In the genomic region with DNA sequence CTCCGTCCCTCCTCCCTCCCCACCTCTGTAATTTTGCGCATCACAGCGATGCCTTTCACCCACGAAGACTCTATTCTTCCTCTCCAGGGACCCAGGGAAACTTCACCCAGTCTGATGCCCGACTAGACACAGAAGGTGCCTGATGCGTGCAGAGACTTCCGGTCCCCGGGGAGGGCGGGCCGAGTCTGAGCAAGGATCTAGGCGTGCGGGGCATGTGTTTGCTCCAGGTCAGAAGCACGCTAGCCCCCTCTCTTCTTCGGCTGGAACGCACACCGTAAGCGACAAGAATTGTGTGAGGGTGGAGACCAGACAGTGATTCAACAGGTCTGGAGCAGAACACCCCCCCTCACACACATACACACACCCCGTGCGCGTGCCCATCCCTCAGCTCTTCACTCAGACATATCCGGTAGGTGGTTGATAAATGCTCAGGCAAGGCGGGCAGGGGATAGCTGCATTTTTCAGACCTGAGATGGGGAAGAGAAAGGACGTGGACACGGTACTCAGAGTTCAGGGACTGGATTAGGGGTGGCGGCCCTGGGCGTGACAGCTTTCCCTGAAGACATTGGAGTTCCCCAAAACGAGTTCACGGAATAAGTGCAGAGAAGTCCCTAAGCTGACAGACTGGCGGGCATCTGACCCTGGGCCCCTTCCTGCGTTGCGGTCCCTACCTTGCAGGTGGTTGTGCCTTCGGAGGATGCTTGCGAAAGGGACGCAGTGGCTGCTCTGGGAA, we compare ENCODE assay signal across 8 mouse cellular contexts. TPM values are rescaled to one million over a fixed set of nuclear protein-coding genes. Genes with fewer than 3 reads are reported as not detected.
A peak's percentile ranks its signal among the peaks of the same experiment; 100 is the strongest.
DNase-seq lines count a peak whose midpoint lies in the region; ATAC-seq and TF ChIP-seq lines count a peak whose summit lies in the region.

No protein-coding gene starts in this region.

- H3K4me3 ChIP-seq in layer of hippocampus, adult 2 months = peak overlapping the region; percentile 47
- H3K4me3 ChIP-seq in embryonic facial prominence, embryonic 11.5 days (ENCODE audit: low read depth, low read length) = peak overlapping the region; percentile 37
- peak overlapping the region; percentile 52 for H3K4me3 ChIP-seq in lung, embryonic 15.5 days
- peak overlapping the region; percentile 78 for H3K4me3 ChIP-seq in small intestine, adult 2 months (ENCODE audit: low read depth, low read length)

- no peak for TF ChIP-seq CTCF in layer of hippocampus, adult 2 months (conservative IDR thresholded peaks at IDR 0.05)
- TF ChIP-seq CTCF in small intestine, adult 2 months (IDR thresholded peaks at IDR 0.05; ENCODE audit: extremely low read depth, insufficient read length, insufficient replicate concordance, low read depth, low read length) = 0 out of 2 replicates have a peak, but pooled peaks have one; percentile 3

- H3K27ac ChIP-seq in layer of hippocampus, adult 2 months = peak overlapping the region; percentile 23; the same call in 1 of the 2 replicates
- H3K27ac ChIP-seq in embryonic facial prominence, embryonic 11.5 days (replicated peaks; ENCODE audit: low read depth, low read length) = no peak overlapping the region
- peak overlapping the region; percentile 70 for H3K27ac ChIP-seq in lung, embryonic 15.5 days
- H3K27ac ChIP-seq in small intestine, adult 2 months (ENCODE audit: insufficient read depth, low read depth, low read length) = peak overlapping the region; percentile 98

- TF ChIP-seq POLR2A in small intestine, adult 2 months (IDR thresholded peaks at IDR 0.05; ENCODE audit: low read depth, low read length) = no peak

- H3K9ac ChIP-seq in embryonic facial prominence, embryonic 11.5 days (replicated peaks; ENCODE audit: low read length) = peak overlapping the region; percentile 32
- H3K9ac ChIP-seq in lung, embryonic 15.5 days = peak overlapping the region; percentile 61

- H3K27me3 ChIP-seq in embryonic facial prominence, embryonic 11.5 days (ENCODE audit: control insufficient read depth, insufficient read depth, low read length) = no peaks in the 10 kb centered on the region
- no peaks in the 10 kb centered on the region for H3K27me3 ChIP-seq in lung, embryonic 15.5 days
- H3K27me3 ChIP-seq in small intestine, adult 2 months (ENCODE audit: control insufficient read depth, insufficient read depth, low read length) = no peaks in the 10 kb centered on the region

- 2% methylated on average over 34 of the region's 34 CpGs for WGBS in embryonic facial prominence, embryonic 11.5 days
- 1% methylated on average over 34 of the region's 34 CpGs for WGBS in lung, embryonic 15.5 days
- under 1% methylated on average over 34 of the region's 34 CpGs for WGBS in small intestine, adult 2 months

- H3K4me2 ChIP-seq in embryonic facial prominence, embryonic 11.5 days (ENCODE audit: low read depth, low read length) = peak overlapping the region; percentile 78
- H3K4me2 ChIP-seq in lung, embryonic 15.5 days = peak overlapping the region; percentile 97

- peaks cover 3% of the 10 kb centered on the region for H3K4me1 ChIP-seq in embryonic facial prominence, embryonic 11.5 days (ENCODE audit: control insufficient read depth, insufficient read depth, low read length)
- peaks cover 34% of the 10 kb centered on the region for H3K4me1 ChIP-seq in lung, embryonic 15.5 days
- H3K4me1 ChIP-seq in small intestine, adult 2 months (ENCODE audit: control insufficient read depth, insufficient read depth, insufficient read length, low read length) = peaks cover 39% of the 10 kb centered on the region

- no peak for ATAC-seq in embryonic facial prominence, embryonic 11.5 days (replicated peaks; ENCODE audit: insufficient number of reproducible peaks, low FRiP score, low TSS enrichment, low read depth)
- ATAC-seq in lung, embryonic 15.5 days (ENCODE audit: borderline replicate concordance, extremely low read depth, low FRiP score, low TSS enrichment) = no peak

- peaks cover 10% of the 10 kb centered on the region for H3K36me3 ChIP-seq in embryonic facial prominence, embryonic 11.5 days (replicated peaks; ENCODE audit: control insufficient read depth, insufficient read depth, low read depth, low read length)
- H3K36me3 ChIP-seq in lung, embryonic 15.5 days = peaks cover 26% of the 10 kb centered on the region
- H3K36me3 ChIP-seq in small intestine, adult 2 months (ENCODE audit: control insufficient read depth, insufficient read depth, low read length) = peaks cover 25% of the 10 kb centered on the region

- H3K9me3 ChIP-seq in embryonic facial prominence, embryonic 11.5 days (replicated peaks; ENCODE audit: control insufficient read depth, low read length) = no peaks in the 10 kb centered on the region
- H3K9me3 ChIP-seq in lung, embryonic 15.5 days = no peaks in the 10 kb centered on the region

- no peak for DNase-seq in layer of hippocampus, adult 2 months (ENCODE audit: low spot score in 2 of 2)
- no peak for DNase-seq in layer of hippocampus, adult 9-10 months (ENCODE audit: low spot score)
- peak; percentile 33 for DNase-seq in embryonic facial prominence, embryonic 11.5 days (ENCODE audit: low spot score)
- peak; percentile 84 for DNase-seq in induced T-regulatory cell, adult 2 months (ENCODE audit: low read depth)
- DNase-seq in gastrocnemius, postnatal 10 days = no peak
- no peak for DNase-seq in layer of hippocampus, adult 11-12 months (ENCODE audit: low spot score)

RNA-seq across cellular contexts. Expression of a gene that starts 5.3 kb away (rescaled TPM):
- total RNA-seq in layer of hippocampus, adult 2 months (2021) = 10 to 100 TPM; 36.5 to 42.7 TPM
- 25.8 and 33.5 TPM in 2 replicates for polyA plus RNA-seq in embryonic facial prominence, embryonic 11.5 days (2014; fragmentation: Nextera tagmentation; extraction: Ambion mirVana)
- polyA plus RNA-seq in lung, embryonic 15.5 days (2015; fragmentation: Nextera tagmentation; extraction: Ambion mirVana) = 35.4 and 36.2 TPM in 2 replicates
- polyA plus RNA-seq in small intestine, adult 2 months (2012; rRNA removed) = 190 and 222 TPM in 2 replicates
- total RNA-seq in gastrocnemius, postnatal 10 days (2021) = 10 to 100 TPM; 30.1 to 31.4 TPM

RNA-seq across cellular contexts. Expression of a gene that starts 10.5 kb away (rescaled TPM):
- 100 to 1,000 TPM; 160 to 169 TPM for total RNA-seq in layer of hippocampus, adult 2 months (2021)
- 30.1 and 33.4 TPM in 2 replicates for polyA plus RNA-seq in embryonic facial prominence, embryonic 11.5 days (2014; fragmentation: Nextera tagmentation; extraction: Ambion mirVana)
- 56.1 and 56.8 TPM in 2 replicates for polyA plus RNA-seq in lung, embryonic 15.5 days (2015; fragmentation: Nextera tagmentation; extraction: Ambion mirVana)
- polyA plus RNA-seq in small intestine, adult 2 months (2012; rRNA removed) = 129 and 414 TPM in 2 replicates
- total RNA-seq in gastrocnemius, postnatal 10 days (2021) = 10 to 100 TPM; 39.4 to 47.2 TPM

RNA-seq across cellular contexts. Expression of a gene that starts 11.5 kb away (rescaled TPM):
- total RNA-seq in layer of hippocampus, adult 2 months (2021) = 100 to 1,000 TPM; 775 to 798 TPM
- polyA plus RNA-seq in embryonic facial prominence, embryonic 11.5 days (2014; fragmentation: Nextera tagmentation; extraction: Ambion mirVana) = 24.8 and 31.6 TPM in 2 replicates
- 12.8 and 12.9 TPM in 2 replicates for polyA plus RNA-seq in lung, embryonic 15.5 days (2015; fragmentation: Nextera tagmentation; extraction: Ambion mirVana)
- 14.9 and 26.3 TPM in 2 replicates for polyA plus RNA-seq in small intestine, adult 2 months (2012; rRNA removed)
- total RNA-seq in gastrocnemius, postnatal 10 days (2021) = 10 to 100 TPM; 44.6 to 50.4 TPM

RNA-seq across cellular contexts. Expression of a gene that starts 38.9 kb away (rescaled TPM):
- total RNA-seq in layer of hippocampus, adult 2 months (2021) = 100 to 1,000 TPM; 468 to 473 TPM
- 8.3 and 9.7 TPM in 2 replicates for polyA plus RNA-seq in embryonic facial prominence, embryonic 11.5 days (2014; fragmentation: Nextera tagmentation; extraction: Ambion mirVana)
- 13.6 and 15.8 TPM in 2 replicates for polyA plus RNA-seq in lung, embryonic 15.5 days (2015; fragmentation: Nextera tagmentation; extraction: Ambion mirVana)
- polyA plus RNA-seq in small intestine, adult 2 months (2012; rRNA removed) = 63.9 and 71.9 TPM in 2 replicates
- total RNA-seq in gastrocnemius, postnatal 10 days (2021) = 1 to 10 TPM; 7.2 to 8.9 TPM

RNA-seq across cellular contexts. Expression of a gene that starts 42.2 kb away (rescaled TPM):
- total RNA-seq in layer of hippocampus, adult 2 months (2021) = 1 to 10 TPM in 1 of 2 experiments, under 1 TPM in 1; 0.61 to 1.1 TPM
- 0.10 TPM in 1 of 2 replicates, not detected in the other for polyA plus RNA-seq in embryonic facial prominence, embryonic 11.5 days (2014; fragmentation: Nextera tagmentation; extraction: Ambion mirVana)
- polyA plus RNA-seq in lung, embryonic 15.5 days (2015; fragmentation: Nextera tagmentation; extraction: Ambion mirVana) = 0.16 and 0.27 TPM in 2 replicates
- 2.5 and 5.4 TPM in 2 replicates for polyA plus RNA-seq in small intestine, adult 2 months (2012; rRNA removed)
- under 1 TPM; 0.16 to 0.23 TPM for total RNA-seq in gastrocnemius, postnatal 10 days (2021)

Comparison
In these comparisons a context has a peak if more than half of its experiments do, and no peak if none do; other contexts are left out.
1. DNase-seq: peak in embryonic facial prominence, embryonic 11.5 days (single experiment) and induced T-regulatory cell, adult 2 months (single experiment); none in layer of hippocampus, adult 2 months (0 of 2), layer of hippocampus, adult 9-10 months (single experiment), gastrocnemius, postnatal 10 days (single experiment) and layer of hippocampus, adult 11-12 months (single experiment).
2. Peak in every context shown above with its lines, with median percentiles within 50 percentile points of each other: H3K4me3 ChIP-seq.